Mouse (Mus musculus): ENCODE measurements at regions not wholly inside any gene's neighbourhood (a gene's known extent, or its start where the extent isn't known, plus 50 kb on each side); places are given as distances from the start of the nearest gene placed in this dataset.
A peak's percentile ranks its signal among the peaks of the same experiment; 100 is the strongest.

DNA sequence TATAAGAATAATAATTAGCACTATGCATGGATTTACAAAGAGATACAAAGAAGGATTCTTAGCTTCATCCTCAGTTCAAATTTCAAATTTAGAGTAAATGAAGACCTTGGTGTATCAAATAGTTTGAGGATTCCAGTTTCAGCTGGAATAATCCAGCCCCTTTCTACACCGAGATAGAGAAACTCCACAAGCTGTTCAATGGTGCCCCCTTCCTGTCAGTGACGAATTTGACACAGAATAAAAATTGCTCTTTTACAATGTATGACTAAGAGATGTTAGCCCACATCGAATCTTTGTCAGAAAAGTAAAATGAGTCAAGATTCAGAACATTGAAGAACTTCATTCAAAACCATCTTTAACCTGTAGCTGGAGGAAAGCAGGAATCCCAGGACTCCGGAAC is 145.9 kb upstream of the Nt5c1b start:
- 34% methylated on average over 4 of the region's 4 CpGs for WGBS
- Histone ChIP-seq H3K27me3 (no peaks in the 10 kb centered on the region), H3K4me2 (replicated peaks) (no peak overlapping the region), H3K4me1 (replicated peaks) (no peaks in the 10 kb centered on the region), H3K9ac (replicated peaks) (no peak overlapping the region), H3K9me3 (no peaks in the 10 kb centered on the region), H3K27ac (no peak overlapping the region), H3K36me3 (no peaks in the 10 kb centered on the region), H3K4me3 (replicated peaks) (no peak overlapping the region)
- ATAC-seq: peak; percentile 53; the same call in 1 of the 2 replicates

DNA sequence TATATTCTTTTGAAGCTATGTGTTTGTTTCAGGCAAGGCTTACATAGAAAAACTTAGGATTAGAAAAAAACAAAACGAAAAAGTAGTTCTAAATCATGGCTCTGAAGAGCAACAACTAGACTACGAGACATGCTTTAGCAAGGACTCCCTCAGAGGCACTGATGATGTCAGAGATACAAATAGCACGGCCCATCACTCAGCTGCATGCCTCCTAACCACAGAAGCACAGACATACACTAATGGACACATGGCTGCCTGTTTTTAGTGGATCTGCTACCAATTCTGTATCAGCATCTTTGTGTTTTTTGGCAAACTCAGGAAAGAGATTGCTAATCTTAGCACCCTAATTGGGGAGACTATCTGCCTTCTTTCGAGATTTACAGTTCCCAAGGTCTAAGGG is 138.6 kb upstream of the Nt5c1b start:
- Histone ChIP-seq H3K9me3 (no peaks in the 10 kb centered on the region), H3K27ac (no peak overlapping the region), H3K27me3 (no peaks in the 10 kb centered on the region), H3K36me3 (no peaks in the 10 kb centered on the region), H3K4me1 (replicated peaks) (no peaks in the 10 kb centered on the region), H3K9ac (replicated peaks) (no peak overlapping the region), H3K4me3 (replicated peaks) (no peak overlapping the region), H3K4me2 (replicated peaks) (no peak overlapping the region)
- ATAC-seq: no peak
- 76% methylated on average over 4 of the region's 4 CpGs for WGBS

DNA sequence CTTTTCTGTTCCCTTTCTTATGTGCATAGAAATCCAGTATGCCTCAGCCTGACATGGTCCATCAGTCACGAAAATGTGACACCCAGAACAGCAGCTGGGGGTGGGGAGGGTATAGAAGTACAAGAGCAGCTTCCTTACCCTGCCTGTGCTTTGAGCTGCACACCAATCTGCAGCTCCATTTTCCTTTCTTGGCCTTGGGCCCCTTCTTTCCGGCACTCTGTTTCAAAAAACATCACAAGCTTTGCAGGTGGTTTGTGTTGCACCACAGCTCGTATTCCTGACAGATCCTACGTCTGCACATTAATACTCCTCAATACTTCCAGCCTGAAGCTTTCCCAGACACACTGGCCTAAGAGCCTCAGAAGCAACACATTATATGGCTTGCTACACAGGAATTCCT is 138.1 kb upstream of the Nt5c1b start:
- H3K27ac ChIP-seq: no peak overlapping the region
- 67% methylated on average over 4 of the region's 4 CpGs for WGBS
- no peaks in the 10 kb centered on the region for H3K27me3 ChIP-seq
- no peak overlapping the region for H3K9ac ChIP-seq (replicated peaks)
- no peak for ATAC-seq
- no peaks in the 10 kb centered on the region for H3K9me3 ChIP-seq
- H3K36me3 ChIP-seq: no peaks in the 10 kb centered on the region
- H3K4me1 ChIP-seq (replicated peaks): no peaks in the 10 kb centered on the region
- H3K4me3 ChIP-seq (replicated peaks): no peak overlapping the region
- no peak overlapping the region for H3K4me2 ChIP-seq (replicated peaks)

DNA sequence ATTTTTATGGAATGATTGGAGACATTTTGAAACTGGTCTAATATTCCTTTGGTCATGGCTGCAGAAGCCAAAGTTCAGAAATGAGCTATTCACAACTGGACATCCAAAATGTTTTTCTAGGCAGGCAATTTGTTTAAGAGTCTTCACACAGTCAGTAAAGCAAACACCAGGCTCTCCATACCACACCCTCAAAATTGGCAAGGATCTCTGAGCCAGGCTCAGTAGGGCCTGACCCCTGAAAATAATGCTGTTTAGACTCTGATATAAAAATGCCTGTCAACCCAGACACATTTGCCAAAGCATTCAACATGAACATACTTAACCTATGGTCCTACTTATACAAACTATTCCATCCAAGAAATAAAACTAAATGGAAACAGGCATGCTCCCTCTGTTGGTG is 121.7 kb upstream of the Nt5c1b start:
- H3K4me1 ChIP-seq (replicated peaks): no peaks in the 10 kb centered on the region
- ATAC-seq: no peak
- no peak overlapping the region for H3K4me3 ChIP-seq (replicated peaks)
- H3K4me2 ChIP-seq (replicated peaks): no peak overlapping the region
- no peak overlapping the region for H3K9ac ChIP-seq (replicated peaks)
- no peaks in the 10 kb centered on the region for H3K27me3 ChIP-seq
- H3K9me3 ChIP-seq: no peaks in the 10 kb centered on the region
- no peak overlapping the region for H3K27ac ChIP-seq
- H3K36me3 ChIP-seq: no peaks in the 10 kb centered on the region

DNA sequence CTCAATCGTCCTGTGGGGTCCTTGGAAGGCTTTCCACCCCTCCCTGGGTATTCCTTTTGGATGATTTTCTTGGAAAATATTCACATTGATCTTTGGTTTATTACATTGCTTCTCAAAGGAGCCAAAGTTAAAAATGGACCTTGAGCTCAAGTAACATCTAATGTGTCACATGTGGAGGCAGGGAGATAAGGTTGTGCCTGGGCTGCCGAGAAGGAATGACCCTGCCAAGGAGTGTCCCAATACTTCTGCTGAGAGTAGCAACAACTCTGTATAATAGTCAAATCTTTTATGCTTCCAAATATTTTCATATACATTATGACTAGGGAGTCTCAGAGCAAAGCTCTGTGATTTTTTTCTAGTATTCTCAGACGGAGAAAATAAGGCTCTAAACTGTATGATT is 113.4 kb upstream of the Nt5c1b start:
- Histone ChIP-seq H3K9me3 (no peaks in the 10 kb centered on the region), H3K27me3 (no peaks in the 10 kb centered on the region), H3K36me3 (no peaks in the 10 kb centered on the region), H3K27ac (no peak overlapping the region), H3K4me2 (replicated peaks) (no peak overlapping the region), H3K4me3 (replicated peaks) (no peak overlapping the region), H3K9ac (replicated peaks) (no peak overlapping the region), H3K4me1 (replicated peaks) (no peaks in the 10 kb centered on the region)
- ATAC-seq: no peak
- WGBS: 62% methylated on average over 3 of the region's 3 CpGs

DNA sequence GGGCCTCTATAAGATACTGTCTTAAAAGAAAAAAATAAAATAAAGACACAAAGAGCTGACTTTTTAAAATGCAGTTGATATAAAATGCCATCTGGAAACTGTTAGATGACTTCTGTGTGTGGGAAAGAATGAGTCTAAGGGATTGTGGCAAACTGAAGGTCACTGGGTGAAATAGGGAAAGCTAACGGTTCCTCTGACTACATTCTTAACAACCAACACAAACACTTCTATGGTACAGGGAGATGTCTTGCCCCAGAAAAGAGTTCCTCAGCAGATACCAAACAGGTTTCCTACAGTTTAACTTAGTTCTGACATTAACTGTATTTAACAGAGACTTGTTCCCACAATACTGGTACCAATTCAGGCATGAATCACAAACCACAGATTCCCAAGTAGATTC is 103.6 kb upstream of the Nt5c1b start:
- no peak overlapping the region for H3K4me3 ChIP-seq (replicated peaks)
- H3K36me3 ChIP-seq: no peaks in the 10 kb centered on the region
- 84% methylated on average over 1 of the region's 1 CpGs for WGBS
- no peak overlapping the region for H3K27ac ChIP-seq
- no peaks in the 10 kb centered on the region for H3K4me1 ChIP-seq (replicated peaks)
- no peaks in the 10 kb centered on the region for H3K27me3 ChIP-seq
- H3K9ac ChIP-seq (replicated peaks): no peak overlapping the region
- H3K4me2 ChIP-seq (replicated peaks): no peak overlapping the region
- ATAC-seq: no peak
- no peaks in the 10 kb centered on the region for H3K9me3 ChIP-seq

DNA sequence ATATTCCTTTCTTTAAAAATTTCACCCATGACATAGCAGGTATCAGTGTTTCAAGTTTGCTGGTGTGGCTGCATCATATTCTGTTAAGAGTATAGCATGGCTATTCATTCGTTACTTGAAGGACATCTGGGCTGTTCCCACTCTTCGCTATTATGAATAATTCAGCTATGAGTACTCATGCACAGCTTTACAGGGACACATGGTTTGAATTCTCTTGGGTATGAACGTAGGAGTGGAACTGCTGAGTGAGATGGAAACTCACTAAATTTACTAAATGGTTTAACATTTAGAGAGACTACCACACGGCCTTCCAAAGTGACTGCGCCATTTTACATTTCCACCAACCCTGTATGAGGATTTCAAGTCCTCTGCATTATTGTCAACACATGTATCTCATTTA is 97.7 kb upstream of the Nt5c1b start:
- no peak overlapping the region for H3K27ac ChIP-seq
- ATAC-seq: no peak
- no peak overlapping the region for H3K4me3 ChIP-seq (replicated peaks)
- WGBS: 86% methylated on average over 5 of the region's 5 CpGs
- no peaks in the 10 kb centered on the region for H3K9me3 ChIP-seq
- no peaks in the 10 kb centered on the region for H3K27me3 ChIP-seq
- H3K4me1 ChIP-seq (replicated peaks): no peaks in the 10 kb centered on the region
- H3K4me2 ChIP-seq (replicated peaks): no peak overlapping the region
- no peaks in the 10 kb centered on the region for H3K36me3 ChIP-seq
- no peak overlapping the region for H3K9ac ChIP-seq (replicated peaks)

DNA sequence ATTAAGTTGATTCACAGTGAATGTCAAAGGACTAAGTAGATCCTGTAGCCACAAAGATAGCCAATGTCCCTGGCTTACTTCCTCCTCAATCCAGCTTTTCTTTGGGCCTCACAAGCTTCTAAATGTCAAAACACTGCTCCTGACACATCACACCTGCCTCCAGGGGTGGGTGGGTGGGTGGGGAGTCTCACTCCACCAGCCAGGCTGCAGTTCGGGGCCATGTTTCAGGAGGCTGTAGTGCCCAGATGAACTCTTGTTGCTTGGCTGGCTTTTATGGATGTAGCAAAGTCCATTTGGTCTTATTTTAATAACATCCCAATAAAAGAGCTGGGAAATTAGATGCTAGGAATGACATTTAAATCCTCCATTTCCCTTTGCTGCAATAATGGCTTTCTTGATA is 94.5 kb upstream of the Nt5c1b start:
- Histone ChIP-seq H3K4me3 (replicated peaks) (no peak overlapping the region), H3K9ac (replicated peaks) (no peak overlapping the region), H3K36me3 (no peaks in the 10 kb centered on the region), H3K27ac (no peak overlapping the region), H3K27me3 (no peaks in the 10 kb centered on the region), H3K4me1 (replicated peaks) (no peaks in the 10 kb centered on the region), H3K9me3 (no peaks in the 10 kb centered on the region), H3K4me2 (replicated peaks) (no peak overlapping the region)
- ATAC-seq: no peak
- 94% methylated on average over 1 of the region's 1 CpGs for WGBS

DNA sequence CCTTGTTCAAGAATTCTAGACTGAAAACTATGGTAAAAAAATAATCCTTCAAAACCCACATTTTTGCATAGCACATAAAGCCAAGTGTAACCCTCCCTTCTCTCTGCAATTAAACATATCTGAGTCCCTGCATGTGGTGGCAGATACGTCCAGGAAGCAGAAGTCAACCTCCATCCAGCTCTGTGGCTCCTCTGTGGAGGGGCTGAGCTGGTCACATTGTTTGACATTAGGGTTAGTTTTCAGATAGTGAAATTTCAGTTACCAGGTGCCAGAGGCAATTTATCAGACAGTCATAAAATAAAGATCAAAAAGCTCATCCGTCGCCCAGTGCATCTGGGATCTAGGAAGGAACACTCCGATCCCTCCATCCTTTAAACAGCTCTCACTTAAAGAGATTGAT is 77.1 kb upstream of the Nt5c1b start:
- no peak for ATAC-seq
- no peak overlapping the region for H3K9ac ChIP-seq (replicated peaks)
- no peaks in the 10 kb centered on the region for H3K36me3 ChIP-seq
- no peaks in the 10 kb centered on the region for H3K9me3 ChIP-seq
- no peaks in the 10 kb centered on the region for H3K4me1 ChIP-seq (replicated peaks)
- H3K27me3 ChIP-seq: no peaks in the 10 kb centered on the region
- 79% methylated on average over 4 of the region's 4 CpGs for WGBS
- H3K4me2 ChIP-seq (replicated peaks): no peak overlapping the region
- H3K27ac ChIP-seq: no peak overlapping the region
- H3K4me3 ChIP-seq (replicated peaks): no peak overlapping the region

DNA sequence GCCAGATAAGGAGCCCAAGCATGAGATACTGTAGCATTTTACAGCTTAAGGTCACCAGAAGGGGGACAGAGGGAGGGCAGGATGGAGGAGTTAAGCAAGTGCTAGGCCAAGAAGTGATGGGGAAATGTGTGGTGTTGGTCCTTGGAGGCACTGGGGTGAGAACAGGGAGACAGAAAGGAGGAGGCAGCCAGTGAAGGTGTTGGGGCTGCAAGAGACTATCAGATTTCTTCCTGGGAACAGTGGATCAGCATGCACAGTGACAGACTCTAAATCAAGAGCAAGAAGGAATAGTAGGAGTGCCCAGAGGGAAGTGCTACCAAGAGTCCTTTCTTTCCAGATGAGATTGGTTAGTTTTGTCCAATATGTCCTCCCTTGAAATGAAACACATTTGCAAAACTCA is 63.8 kb upstream of the Nt5c1b start:
- Histone ChIP-seq H3K36me3 (no peaks in the 10 kb centered on the region), H3K4me2 (replicated peaks) (no peak overlapping the region), H3K9ac (replicated peaks) (no peak overlapping the region)

More for the DNA sequence above, 63.8 kb upstream of the Nt5c1b start:
- Histone ChIP-seq H3K27me3 (no peaks in the 10 kb centered on the region), H3K9me3 (no peaks in the 10 kb centered on the region), H3K27ac (no peak overlapping the region), H3K4me1 (replicated peaks) (no peaks in the 10 kb centered on the region), H3K4me3 (replicated peaks) (no peak overlapping the region)
- ATAC-seq: no peak

All from midbrain, embryonic 13.5 days (tissue).